Mouse (Mus musculus) midbrain, embryonic 13.5 days (tissue): ENCODE data around the gene Nob1. TPM values are rescaled to one million over a fixed set of nuclear protein-coding genes. Genes with fewer than 3 reads are reported as not detected.

ENCODE experiments used
- ATAC-seq: fragments of 200-750 bp; cut with Nextera tagmentation; 2 replicates; pipeline ENCODE4 v1.8.0; 2017; ENCODE audit warnings: mild to moderate bottlenecking, moderate TSS enrichment, moderate library complexity
- H3K27ac ChIP-seq: fragments of 300-500 bp; sonication (generic); 2 replicates; pipeline ENCODE4 v1.5.1; 2015; ENCODE audit warnings: inconsistent platforms, mild to moderate bottlenecking, moderate library complexity
- H3K27me3 ChIP-seq: fragments of 300-500 bp; sonication (generic); 2 replicates; pipeline ENCODE4 v1.6.1; 2015; ENCODE audit warnings: mild to moderate bottlenecking, inconsistent platforms
- H3K36me3 ChIP-seq: fragments of 300-500 bp; sonication (generic); 2 replicates; pipeline ENCODE4 v1.6.1; 2015; ENCODE audit warnings: mild to moderate bottlenecking, inconsistent platforms
- H3K4me1 ChIP-seq: fragments of 300-500 bp; sonication (generic); replicated peaks from 2 replicates; pipeline ENCODE4 v1.6.1; 2015; ENCODE audit warnings: inconsistent platforms
- H3K4me2 ChIP-seq: fragments of 300-500 bp; sonication (generic); replicated peaks from 2 replicates; pipeline ENCODE4 v1.6.1; 2015; ENCODE audit warnings: moderate library complexity, mild to moderate bottlenecking, inconsistent platforms
- H3K4me3 ChIP-seq: fragments of 300-500 bp; sonication (generic); replicated peaks from 2 replicates; pipeline ENCODE4 v1.5.1; 2015; ENCODE audit warnings: mild to moderate bottlenecking, inconsistent platforms
- H3K9ac ChIP-seq: fragments of 300-500 bp; sonication (generic); replicated peaks from 2 replicates; pipeline ENCODE4 v1.6.1; 2015; ENCODE audit warnings: mild to moderate bottlenecking, inconsistent platforms
- H3K9me3 ChIP-seq: fragments of 300-500 bp; sonication (generic); 2 replicates; pipeline ENCODE4 v1.6.1; 2016; ENCODE audit warnings: mild to moderate bottlenecking, inconsistent platforms
- WGBS: fragments of 180-500 bp; shearing (Covaris S2); methylation state at CpG from one replicate; pipeline ENCODE4 v1.1.7; 2015; 5-methylcytosine and 5-hydroxymethylcytosine counted together
- polyA plus RNA-seq: library from polyadenylated mRNA; unstranded; fragments of >200 nt; fragmentation: Nextera tagmentation; extraction: Ambion mirVana; gene quantifications from 2 replicates; pipeline ENCODE4 v1.2.1, GENCODE M21; 2015

The Nob1 gene
- polyA plus RNA-seq, 1 experiment from 2014 or later, result 75.5 TPM

GRCm38 (mm10) chr8:107377346-107377745 is 47.5 kb downstream of the Nob1 start:
- 97% methylated on average over 3 of the region's 3 CpGs for WGBS
- Histone ChIP-seq H3K9me3 (no peaks in the 10 kb centered on the region), H3K4me3 (no peak overlapping the region), H3K27me3 (no peaks in the 10 kb centered on the region), H3K9ac (no peak overlapping the region), H3K4me1 (no peaks in the 10 kb centered on the region), H3K27ac (no peak overlapping the region), H3K36me3 (peaks cover 21% of the 10 kb centered on the region), H3K4me2 (no peak overlapping the region)
- no peak for ATAC-seq

- ATAC-seq, result no peak
- H3K36me3 ChIP-seq, result peaks cover 59% of the 10 kb centered on the region
Observed at GRCm38 (mm10) chr8:107370311-107370710, 54.5 kb downstream of the Nob1 start.

More at GRCm38 (mm10) chr8:107370311-107370710, 54.5 kb downstream of the Nob1 start:
- no peak overlapping the region for H3K4me3 ChIP-seq
- no peaks in the 10 kb centered on the region for H3K9me3 ChIP-seq
- no peak overlapping the region for H3K4me2 ChIP-seq
- no peaks in the 10 kb centered on the region for H3K4me1 ChIP-seq
- H3K27me3 ChIP-seq, result no peaks in the 10 kb centered on the region
- no peak overlapping the region for H3K27ac ChIP-seq
- no peak overlapping the region for H3K9ac ChIP-seq
- 91% methylated on average over 4 of the region's 4 CpGs for WGBS

Other genes with a start within 250 kb of the Nob1 start
- 13.3 TPM in 2 replicates for gene Nfat5, start 131.6 kb downstream of the Nob1 start, polyA plus RNA-seq
- gene Nqo1, start 21.8 kb downstream of the Nob1 start, polyA plus RNA-seq, result 3.3 and 3.7 TPM in 2 replicates
- gene Wwp2, start 11.3 kb upstream of the Nob1 start, polyA plus RNA-seq, result 48.9 and 50.0 TPM in 2 replicates
- gene Psmd7, start 163.4 kb upstream of the Nob1 start, polyA plus RNA-seq, result 265 and 276 TPM in 2 replicates